Mouse (Mus musculus) stomach, embryonic 14.5 days (tissue): ENCODE measurements around the gene Ntng1. TPM values are rescaled to one million over a fixed set of nuclear protein-coding genes. Genes with fewer than 3 reads are reported as not detected.
A peak's percentile ranks its signal among the peaks of the same experiment; 100 is the strongest.
"Not testable (repeated sequence)": the region's sequence is repeated elsewhere in the genome, so short reads cannot be mapped to it uniquely, and the experiment has no call there.

Experiments used
- ATAC-seq: fragments of 200-750 bp; cut with Nextera tagmentation; 2 replicates; pipeline ENCODE4 v1.8.0; 2017; ENCODE audit warnings: low read depth, moderate TSS enrichment; ENCODE audit not compliant: insufficient number of reproducible peaks, insufficient read depth, low FRiP score
- H3K27ac ChIP-seq: fragments of 300-500 bp; sonication (generic); 2 replicates; pipeline ENCODE4 v1.5.1; 2014; ENCODE audit warnings: mild to moderate bottlenecking, low read length, moderate library complexity, mixed read lengths
- H3K27me3 ChIP-seq: fragments of 300-500 bp; sonication (generic); 2 replicates; pipeline ENCODE4 v1.6.1; 2014; ENCODE audit warnings: low read length, control low read depth, mixed read lengths; ENCODE audit not compliant: control insufficient read depth, insufficient read depth
- H3K36me3 ChIP-seq: fragments of 300-500 bp; sonication (generic); 2 replicates; pipeline ENCODE4 v1.6.1; 2014; ENCODE audit warnings: mild to moderate bottlenecking, control low read depth, low read length, moderate library complexity, mixed read lengths; ENCODE audit not compliant: control insufficient read depth, insufficient read depth
- H3K4me1 ChIP-seq: fragments of 300-500 bp; sonication (generic); 2 replicates; pipeline ENCODE4 v1.6.1; 2014; ENCODE audit warnings: low read length, control low read depth, mixed read lengths; ENCODE audit not compliant: control insufficient read depth, insufficient read depth
- H3K4me2 ChIP-seq: fragments of 300-500 bp; sonication (generic); replicated peaks from 2 replicates; pipeline ENCODE4 v1.6.1; 2014; ENCODE audit warnings: low read depth, low read length, control low read depth
- H3K4me3 ChIP-seq: fragments of 300-500 bp; sonication (generic); 2 replicates; pipeline ENCODE4 v1.5.1; 2014; ENCODE audit warnings: low read depth, low read length, control low read depth
- H3K9ac ChIP-seq: fragments of 300-500 bp; sonication (generic); replicated peaks from 2 replicates; pipeline ENCODE4 v1.6.1; 2014; ENCODE audit warnings: low read depth, mild to moderate bottlenecking, control low read depth, low read length, moderate library complexity, mixed read lengths
- H3K9me3 ChIP-seq: fragments of 300-500 bp; sonication (generic); 2 replicates; pipeline ENCODE4 v1.6.1; 2016; ENCODE audit warnings: low read depth, low read length, control low read depth; ENCODE audit not compliant: control insufficient read depth
- WGBS: fragments of 180-500 bp; shearing (Covaris S2); extraction: QIAGEN DNeasy Blood & Tissue Kit; methylation state at CpG from one replicate; pipeline ENCODE4 v1.1.7; 2014; 5-methylcytosine and 5-hydroxymethylcytosine counted together
- polyA plus RNA-seq: library from polyadenylated mRNA; unstranded; fragments of >200 nt; fragmentation: Nextera tagmentation; extraction: Ambion mirVana; gene quantifications from 2 replicates; pipeline ENCODE4 v1.2.1, GENCODE M21; 2014

The Ntng1 gene
- polyA plus RNA-seq, 1 experiment from 2014 or later, result 9.6 TPM

- H3K4me1 ChIP-seq, result no peaks in the 10 kb centered on the region
- ATAC-seq, result no peak
- 80% methylated on average over 2 of the region's 2 CpGs for WGBS
These were observed 378.2 kb downstream of the Ntng1 start for GRCm38 (mm10) chr3:109765608-109766007.

GRCm38 (mm10) chr3:109765141-109765540, 378.7 kb downstream of the Ntng1 start:
- H3K9ac ChIP-seq, result no peak overlapping the region
- ATAC-seq, result no peak
- 74% methylated on average over 4 of the region's 4 CpGs for WGBS
- no peaks in the 10 kb centered on the region for H3K9me3 ChIP-seq
- H3K4me3 ChIP-seq, result no peak overlapping the region
- no peak overlapping the region for H3K4me2 ChIP-seq
- H3K27me3 ChIP-seq, result no peaks in the 10 kb centered on the region
- H3K27ac ChIP-seq, result no peak overlapping the region
- no peaks in the 10 kb centered on the region for H3K36me3 ChIP-seq
- H3K4me1 ChIP-seq, result no peaks in the 10 kb centered on the region

More at GRCm38 (mm10) chr3:109765608-109766007, 378.2 kb downstream of the Ntng1 start:
- Histone ChIP-seq H3K27ac (no peak overlapping the region), H3K4me3 (no peak overlapping the region), H3K9ac (no peak overlapping the region), H3K36me3 (no peaks in the 10 kb centered on the region), H3K4me2 (no peak overlapping the region), H3K27me3 (no peaks in the 10 kb centered on the region), H3K9me3 (no peaks in the 10 kb centered on the region)

- 81% methylated on average over 2 of the region's 2 CpGs for WGBS
- no peaks in the 10 kb centered on the region for H3K36me3 ChIP-seq
- H3K4me1 ChIP-seq, result no peaks in the 10 kb centered on the region
- H3K27ac ChIP-seq, result no peak overlapping the region
- H3K27me3 ChIP-seq, result no peaks in the 10 kb centered on the region
- H3K9me3 ChIP-seq, result no peaks in the 10 kb centered on the region
- ATAC-seq, result no peak
- no peak overlapping the region for H3K9ac ChIP-seq
- H3K4me3 ChIP-seq, result no peak overlapping the region
- H3K4me2 ChIP-seq, result no peak overlapping the region
These were observed 387.4 kb downstream of the Ntng1 start for GRCm38 (mm10) chr3:109756426-109756825.

- WGBS, result 70% methylated on average over 3 of the region's 3 CpGs
- H3K4me1 ChIP-seq, ATAC-seq, H3K27ac ChIP-seq, H3K27me3 ChIP-seq, H3K4me2 ChIP-seq, H3K9ac ChIP-seq, H3K4me3 ChIP-seq, H3K36me3 ChIP-seq, H3K9me3 ChIP-seq: not testable (repeated sequence)
These were observed 396.2 kb downstream of the Ntng1 start for GRCm38 (mm10) chr3:109747593-109747992.

GRCm38 (mm10) chr3:109740466-109741102, 403.2 kb downstream of the Ntng1 start:
- H3K36me3 ChIP-seq, result no peaks in the 10 kb centered on the region
- WGBS, result 56% methylated on average over 2 of the region's 2 CpGs

GRCm38 (mm10) chr3:109732327-109733182, 411.3 kb downstream of the Ntng1 start:
- H3K27me3 ChIP-seq, result no peaks in the 10 kb centered on the region

More at GRCm38 (mm10) chr3:109740466-109741102, 403.2 kb downstream of the Ntng1 start:
- Histone ChIP-seq H3K27me3 (no peaks in the 10 kb centered on the region), H3K4me1 (no peaks in the 10 kb centered on the region), H3K9ac (no peak overlapping the region), H3K27ac (no peak overlapping the region), H3K9me3 (no peaks in the 10 kb centered on the region), H3K4me2 (no peak overlapping the region), H3K4me3 (no peak overlapping the region)
- ATAC-seq, result no peak

GRCm38 (mm10) chr3:109731592-109732230, 412.1 kb downstream of the Ntng1 start:
- Histone ChIP-seq H3K4me3 (no peak overlapping the region), H3K9ac (no peak overlapping the region), H3K4me2 (no peak overlapping the region), H3K27ac (no peak overlapping the region), H3K27me3 (no peaks in the 10 kb centered on the region), H3K4me1 (no peaks in the 10 kb centered on the region), H3K36me3 (no peaks in the 10 kb centered on the region), H3K9me3 (no peaks in the 10 kb centered on the region)
- no peak for ATAC-seq
- WGBS, result 82% methylated on average over 5 of the region's 5 CpGs

More at GRCm38 (mm10) chr3:109732327-109733182, 411.3 kb downstream of the Ntng1 start:
- Histone ChIP-seq H3K4me2 (no peak overlapping the region), H3K27ac (no peak overlapping the region), H3K4me1 (no peaks in the 10 kb centered on the region), H3K4me3 (no peak overlapping the region), H3K9me3 (no peaks in the 10 kb centered on the region), H3K9ac (no peak overlapping the region), H3K36me3 (no peaks in the 10 kb centered on the region)
- ATAC-seq, result peak; percentile 82
- 46% methylated on average over 10 of the region's 10 CpGs for WGBS
